Mouse (Mus musculus): Measurements from ENCODE around the gene Tmem147. TPM values are rescaled to one million over a fixed set of nuclear protein-coding genes. Genes with fewer than 3 reads are reported as not detected.

The Tmem147 gene
- polyA plus RNA-seq (2014; fragmentation: Nextera tagmentation; extraction: Ambion mirVana), result 286 and 323 TPM in 2 replicates

DNA sequence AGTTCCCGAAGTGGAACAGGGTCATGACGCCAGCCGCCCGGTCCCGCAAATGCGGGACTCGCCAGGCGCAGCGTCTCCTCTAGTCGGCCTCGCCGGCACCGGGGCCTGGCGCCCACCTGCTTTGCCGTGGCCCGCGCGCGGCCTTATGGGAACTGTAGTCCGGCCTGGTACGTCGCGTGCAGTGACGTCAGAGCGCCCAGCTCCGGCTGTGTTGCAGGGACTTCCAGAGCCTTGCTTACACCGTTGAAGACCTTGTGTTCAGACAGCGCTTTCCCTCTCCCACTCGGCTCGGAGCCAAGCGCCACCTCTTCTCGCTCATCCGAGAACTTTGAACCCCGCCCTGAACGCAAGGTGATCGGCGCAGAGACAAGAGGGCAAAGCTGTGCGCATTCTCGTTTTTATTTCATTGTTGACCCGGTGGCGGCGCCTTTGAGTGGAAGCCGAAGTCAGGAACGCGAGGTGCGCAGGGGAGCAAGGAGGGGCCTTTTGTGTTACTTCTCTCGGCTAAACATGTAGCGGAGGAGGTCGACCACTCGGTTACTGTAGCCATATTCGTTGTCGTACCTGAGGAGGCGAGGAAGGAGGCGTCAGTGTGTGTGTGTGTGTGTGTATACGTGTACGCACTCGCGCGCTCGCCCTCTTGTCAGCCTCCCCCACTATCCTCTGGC, at the start of gene Tmem147:
Gene Tmem147 (minus strand): TSS at position 145 of the 668 bp plus-strand sequence.
- Histone ChIP-seq H3K27ac (ENCODE audit: low read depth, low read length) (peak within 1 kb of the TSS; percentile 94), H3K36me3 (ENCODE audit: control insufficient read depth, insufficient read depth, low read length) (peaks cover 13% of the 10 kb centered on the region), H3K4me1 (ENCODE audit: control insufficient read depth, insufficient read depth, low read length) (peaks cover 21% of the 10 kb centered on the region), H3K9me3 (ENCODE audit: control insufficient read depth, low read length) (no peaks in the 10 kb centered on the region), H3K4me3 (ENCODE audit: low read depth, low read length) (peak within 1 kb of the TSS; percentile 78), H3K9ac (replicated peaks; ENCODE audit: low read depth, low read length) (peak within 1 kb of the TSS; percentile 80), H3K4me2 (ENCODE audit: low read depth, low read length) (peak within 1 kb of the TSS; percentile 72), H3K27me3 (ENCODE audit: control insufficient read depth, insufficient read depth, low read length) (no peaks in the 10 kb centered on the region)
- under 1% methylated on average over 60 of the region's 60 CpGs for WGBS
- ATAC-seq (ENCODE audit: low read depth), result peak; percentile 97

GRCm38 (mm10) chr7:30777911-30778310, 48.6 kb upstream of the Tmem147 start:
- Histone ChIP-seq H3K4me2 (ENCODE audit: low read depth, low read length) (no peak overlapping the region), H3K4me3 (ENCODE audit: low read depth, low read length) (no peak overlapping the region), H3K9me3 (ENCODE audit: control insufficient read depth, low read length) (no peaks in the 10 kb centered on the region), H3K27me3 (ENCODE audit: control insufficient read depth, insufficient read depth, low read length) (no peaks in the 10 kb centered on the region), H3K27ac (ENCODE audit: low read depth, low read length) (no peak overlapping the region), H3K4me1 (ENCODE audit: control insufficient read depth, insufficient read depth, low read length) (no peaks in the 10 kb centered on the region), H3K36me3 (ENCODE audit: control insufficient read depth, insufficient read depth, low read length) (no peaks in the 10 kb centered on the region), H3K9ac (replicated peaks; ENCODE audit: low read depth, low read length) (no peak overlapping the region)
- WGBS, result 85% methylated on average over 1 of the region's 1 CpGs
- no peak for ATAC-seq (ENCODE audit: low read depth)

DNA sequence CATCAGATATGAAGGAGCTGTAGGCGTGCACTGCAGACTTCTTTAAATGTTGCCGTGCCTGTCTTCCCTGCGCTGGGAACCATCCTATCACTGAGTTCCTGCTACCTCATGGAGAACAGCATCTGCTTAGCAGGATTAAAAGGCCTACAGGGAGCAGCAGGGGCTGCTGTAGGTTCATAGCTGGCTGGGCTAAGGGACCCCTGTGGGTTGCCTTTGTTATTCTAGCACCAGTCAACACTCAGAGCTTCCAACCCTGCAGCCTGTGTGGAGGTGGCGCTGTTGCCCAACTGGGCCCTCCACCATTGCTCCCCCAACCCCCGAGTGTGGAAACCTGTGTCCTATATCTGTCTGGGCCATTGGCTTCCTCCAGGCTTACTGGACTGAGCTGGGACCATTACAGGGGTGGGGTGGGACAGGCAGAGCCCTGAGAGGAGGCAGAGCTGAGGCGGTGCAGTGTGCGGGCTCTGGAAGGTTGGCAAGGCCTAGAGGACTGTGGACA, 47.8 kb upstream of the Tmem147 start:
- ATAC-seq (ENCODE audit: low read depth), result no peak
- WGBS, result 54% methylated on average over 7 of the region's 7 CpGs
- Histone ChIP-seq H3K4me2 (ENCODE audit: low read depth, low read length) (no peak overlapping the region), H3K9ac (replicated peaks; ENCODE audit: low read depth, low read length) (no peak overlapping the region), H3K27ac (ENCODE audit: low read depth, low read length) (no peak overlapping the region), H3K27me3 (ENCODE audit: control insufficient read depth, insufficient read depth, low read length) (no peaks in the 10 kb centered on the region), H3K4me1 (ENCODE audit: control insufficient read depth, insufficient read depth, low read length) (no peaks in the 10 kb centered on the region), H3K9me3 (ENCODE audit: control insufficient read depth, low read length) (no peaks in the 10 kb centered on the region), H3K36me3 (ENCODE audit: control insufficient read depth, insufficient read depth, low read length) (no peaks in the 10 kb centered on the region), H3K4me3 (ENCODE audit: low read depth, low read length) (no peak overlapping the region)

DNA sequence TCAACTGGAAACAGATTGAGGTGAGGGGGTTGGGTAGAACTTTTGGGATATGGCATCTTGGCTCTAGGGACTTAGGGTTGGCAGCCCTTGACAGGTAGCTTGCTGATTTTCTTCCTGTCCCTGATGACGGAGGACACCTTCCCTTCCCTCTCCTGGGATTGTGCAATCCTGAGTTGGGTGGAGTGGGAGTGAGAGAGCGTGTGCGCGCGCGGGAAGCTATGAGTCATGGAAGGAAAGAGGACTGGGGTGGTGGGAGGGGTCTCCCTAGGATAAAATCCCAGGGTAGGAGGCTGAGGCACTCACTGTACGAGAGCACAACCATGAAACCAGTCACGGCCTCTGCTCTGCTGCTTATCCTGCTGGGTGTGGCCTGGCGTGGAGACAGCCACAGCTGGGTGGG, 46.8 kb upstream of the Tmem147 start:
- no peaks in the 10 kb centered on the region for H3K27me3 ChIP-seq (ENCODE audit: control insufficient read depth, insufficient read depth, low read length)
- ATAC-seq (ENCODE audit: low read depth), result no peak
- H3K4me1 ChIP-seq (ENCODE audit: control insufficient read depth, insufficient read depth, low read length), result no peaks in the 10 kb centered on the region
- 91% methylated on average over 9 of the region's 9 CpGs for WGBS
- no peaks in the 10 kb centered on the region for H3K9me3 ChIP-seq (ENCODE audit: control insufficient read depth, low read length)
- H3K27ac ChIP-seq (ENCODE audit: low read depth, low read length), result no peak overlapping the region
- no peak overlapping the region for H3K4me2 ChIP-seq (ENCODE audit: low read depth, low read length)
- H3K4me3 ChIP-seq (ENCODE audit: low read depth, low read length), result no peak overlapping the region
- H3K9ac ChIP-seq (replicated peaks; ENCODE audit: low read depth, low read length), result no peak overlapping the region
- no peaks in the 10 kb centered on the region for H3K36me3 ChIP-seq (ENCODE audit: control insufficient read depth, insufficient read depth, low read length)

GRCm38 (mm10) chr7:30769236-30769635, 39.9 kb upstream of the Tmem147 start:
- H3K9me3 ChIP-seq (ENCODE audit: control insufficient read depth, low read length), result no peaks in the 10 kb centered on the region
- ATAC-seq (ENCODE audit: low read depth), result no peak
- no peaks in the 10 kb centered on the region for H3K36me3 ChIP-seq (ENCODE audit: control insufficient read depth, insufficient read depth, low read length)
- no peaks in the 10 kb centered on the region for H3K4me1 ChIP-seq (ENCODE audit: control insufficient read depth, insufficient read depth, low read length)
- no peak overlapping the region for H3K9ac ChIP-seq (replicated peaks; ENCODE audit: low read depth, low read length)
- WGBS, result 48% methylated on average over 9 of the region's 9 CpGs
- H3K27me3 ChIP-seq (ENCODE audit: control insufficient read depth, insufficient read depth, low read length), result no peaks in the 10 kb centered on the region; the same call in 1 of the 2 replicates
- no peak overlapping the region for H3K27ac ChIP-seq (ENCODE audit: low read depth, low read length)
- H3K4me3 ChIP-seq (ENCODE audit: low read depth, low read length), result no peak overlapping the region
- no peak overlapping the region for H3K4me2 ChIP-seq (ENCODE audit: low read depth, low read length)

DNA sequence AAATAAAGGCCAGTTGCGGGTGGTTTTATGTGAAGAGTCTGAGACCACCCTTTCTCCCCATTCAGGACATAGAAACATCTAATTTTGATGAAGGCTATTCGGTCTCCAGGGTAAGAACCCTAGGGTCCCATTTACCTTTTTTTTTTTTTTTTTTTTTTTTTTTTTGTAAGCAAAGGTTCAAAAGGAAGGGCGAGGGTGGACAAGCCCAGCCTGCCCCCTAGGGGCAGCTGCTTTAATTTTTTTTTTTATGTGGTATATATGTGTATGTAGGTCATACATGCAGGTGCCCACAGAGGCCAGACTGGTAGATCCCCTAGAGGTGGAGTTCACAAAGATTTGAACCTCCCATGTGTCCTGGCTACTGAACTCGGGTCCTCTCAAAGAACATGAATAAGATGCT, 37.1 kb upstream of the Tmem147 start:
- 92% methylated on average over 4 of the region's 4 CpGs for WGBS
- Histone ChIP-seq H3K9me3 (ENCODE audit: control insufficient read depth, low read length) (no peaks in the 10 kb centered on the region), H3K4me3 (ENCODE audit: low read depth, low read length) (no peak overlapping the region), H3K4me1 (ENCODE audit: control insufficient read depth, insufficient read depth, low read length) (no peaks in the 10 kb centered on the region), H3K4me2 (ENCODE audit: low read depth, low read length) (no peak overlapping the region), H3K27me3 (ENCODE audit: control insufficient read depth, insufficient read depth, low read length) (no peaks in the 10 kb centered on the region; the same call in 1 of the 2 replicates), H3K36me3 (ENCODE audit: control insufficient read depth, insufficient read depth, low read length) (no peaks in the 10 kb centered on the region), H3K27ac (ENCODE audit: low read depth, low read length) (no peak overlapping the region), H3K9ac (replicated peaks; ENCODE audit: low read depth, low read length) (no peak overlapping the region)
- ATAC-seq (ENCODE audit: low read depth), result no peak

DNA sequence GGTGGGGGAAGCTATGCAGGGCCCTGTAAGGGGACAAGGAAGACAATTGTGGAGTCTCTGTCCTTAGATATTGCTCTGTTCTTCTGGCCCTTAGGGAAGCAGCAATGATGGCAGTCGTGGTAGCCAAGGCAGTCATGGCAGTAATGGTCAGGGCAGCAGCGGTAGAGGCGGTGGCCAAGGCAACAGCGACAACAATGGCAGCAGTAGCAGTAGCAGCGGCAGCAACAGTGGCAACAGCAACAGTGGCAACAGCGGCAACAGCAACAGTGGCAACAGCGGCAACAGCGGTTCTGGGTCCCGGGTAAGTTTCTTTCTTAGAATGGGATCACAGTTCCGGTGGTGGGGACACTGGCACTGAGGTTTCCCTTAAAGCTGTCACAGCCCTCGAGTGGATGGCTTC, 35.8 kb upstream of the Tmem147 start:
- H3K9ac ChIP-seq (replicated peaks; ENCODE audit: low read depth, low read length), result no peak overlapping the region
- no peak for ATAC-seq (ENCODE audit: low read depth)
- H3K4me3 ChIP-seq (ENCODE audit: low read depth, low read length), result no peak overlapping the region
- no peaks in the 10 kb centered on the region for H3K9me3 ChIP-seq (ENCODE audit: control insufficient read depth, low read length)
- H3K27ac ChIP-seq (ENCODE audit: low read depth, low read length), result no peak overlapping the region
- no peak overlapping the region for H3K4me2 ChIP-seq (ENCODE audit: low read depth, low read length)
- no peaks in the 10 kb centered on the region for H3K4me1 ChIP-seq (ENCODE audit: control insufficient read depth, insufficient read depth, low read length)
- H3K27me3 ChIP-seq (ENCODE audit: control insufficient read depth, insufficient read depth, low read length), result no peaks in the 10 kb centered on the region; the same call in 1 of the 2 replicates
- no peaks in the 10 kb centered on the region for H3K36me3 ChIP-seq (ENCODE audit: control insufficient read depth, insufficient read depth, low read length)
- 46% methylated on average over 11 of the region's 11 CpGs for WGBS

DNA sequence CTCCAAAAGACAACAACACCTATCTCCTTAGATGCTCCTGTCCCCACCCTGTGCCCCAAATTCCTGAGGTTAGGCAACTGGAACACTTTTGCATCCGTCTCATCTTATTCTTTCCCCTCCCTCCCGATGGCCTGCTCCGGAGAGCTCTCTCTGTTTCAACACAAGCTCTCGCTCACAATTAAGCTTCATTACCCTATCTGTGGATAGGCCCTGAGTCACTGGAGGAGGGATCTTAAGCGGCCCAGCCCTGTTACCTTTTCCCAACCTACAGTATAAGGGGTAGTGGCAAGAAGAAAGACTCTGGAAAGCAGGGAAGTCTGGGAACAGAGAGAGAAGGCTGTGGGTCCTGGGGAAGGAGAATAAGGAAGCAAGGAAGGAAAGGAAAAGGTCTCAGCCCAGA, 34.1 kb upstream of the Tmem147 start, which contains the start of gene Dmkn:
Gene Dmkn (plus strand): TSS at position 301 of the 400 bp plus-strand sequence.
- WGBS, result 38% methylated on average over 5 of the region's 5 CpGs
- Histone ChIP-seq H3K36me3 (ENCODE audit: control insufficient read depth, insufficient read depth, low read length) (no peaks in the 10 kb centered on the region), H3K9ac (replicated peaks; ENCODE audit: low read depth, low read length) (no peak within 1 kb of the TSS), H3K9me3 (ENCODE audit: control insufficient read depth, low read length) (no peaks in the 10 kb centered on the region), H3K4me1 (ENCODE audit: control insufficient read depth, insufficient read depth, low read length) (no peaks in the 10 kb centered on the region), H3K27me3 (ENCODE audit: control insufficient read depth, insufficient read depth, low read length) (no peaks in the 10 kb centered on the region), H3K4me2 (ENCODE audit: low read depth, low read length) (no peak within 1 kb of the TSS), H3K4me3 (ENCODE audit: low read depth, low read length) (no peak within 1 kb of the TSS), H3K27ac (ENCODE audit: low read depth, low read length) (no peak within 1 kb of the TSS)
- no peak for ATAC-seq (ENCODE audit: low read depth)

DNA sequence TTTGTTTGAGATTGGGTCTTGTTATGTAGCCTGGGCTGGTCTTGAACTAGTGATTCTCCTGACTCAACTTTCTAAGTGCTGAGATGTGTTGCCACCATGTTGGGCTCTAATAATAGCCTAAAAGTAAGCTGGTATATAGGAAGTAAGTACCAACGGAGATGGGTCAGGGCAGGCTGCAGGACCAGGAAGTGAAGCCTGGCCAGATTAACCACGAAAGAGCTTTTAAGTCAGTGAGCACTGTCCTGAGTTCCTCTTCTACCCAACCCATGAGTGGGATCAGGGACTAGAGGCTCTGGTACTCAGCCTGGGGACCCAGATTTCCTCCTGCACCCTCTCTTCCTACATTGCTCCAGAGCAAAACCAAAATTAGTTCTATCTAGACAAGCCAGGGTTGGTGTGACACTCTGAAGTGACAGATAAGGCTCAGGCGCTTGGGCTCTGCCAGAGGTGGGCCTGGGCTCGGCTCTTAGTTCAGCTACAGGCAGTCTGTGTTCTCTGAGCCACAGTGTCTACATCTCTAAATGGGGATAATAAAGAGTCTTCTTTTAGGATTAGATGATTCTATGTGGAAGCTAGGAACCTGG, 32.5 kb upstream of the Tmem147 start:
- no peak overlapping the region for H3K4me2 ChIP-seq (ENCODE audit: low read depth, low read length)
- H3K4me1 ChIP-seq (ENCODE audit: control insufficient read depth, insufficient read depth, low read length), result no peaks in the 10 kb centered on the region
- ATAC-seq (ENCODE audit: low read depth), result no peak
- no peaks in the 10 kb centered on the region for H3K27me3 ChIP-seq (ENCODE audit: control insufficient read depth, insufficient read depth, low read length)
- no peak overlapping the region for H3K27ac ChIP-seq (ENCODE audit: low read depth, low read length)
- no peak overlapping the region for H3K9ac ChIP-seq (replicated peaks; ENCODE audit: low read depth, low read length)
- no peak overlapping the region for H3K4me3 ChIP-seq (ENCODE audit: low read depth, low read length)
- H3K36me3 ChIP-seq (ENCODE audit: control insufficient read depth, insufficient read depth, low read length), result no peaks in the 10 kb centered on the region
- WGBS, result 79% methylated on average over 4 of the region's 4 CpGs
- no peaks in the 10 kb centered on the region for H3K9me3 ChIP-seq (ENCODE audit: control insufficient read depth, low read length)
